Mouse (Mus musculus): ENCODE measurements at regions not wholly inside any gene's neighbourhood (a gene's known extent, or its start where the extent isn't known, plus 50 kb on each side); places are given as distances from the start of the nearest gene placed in this dataset.

DNA sequence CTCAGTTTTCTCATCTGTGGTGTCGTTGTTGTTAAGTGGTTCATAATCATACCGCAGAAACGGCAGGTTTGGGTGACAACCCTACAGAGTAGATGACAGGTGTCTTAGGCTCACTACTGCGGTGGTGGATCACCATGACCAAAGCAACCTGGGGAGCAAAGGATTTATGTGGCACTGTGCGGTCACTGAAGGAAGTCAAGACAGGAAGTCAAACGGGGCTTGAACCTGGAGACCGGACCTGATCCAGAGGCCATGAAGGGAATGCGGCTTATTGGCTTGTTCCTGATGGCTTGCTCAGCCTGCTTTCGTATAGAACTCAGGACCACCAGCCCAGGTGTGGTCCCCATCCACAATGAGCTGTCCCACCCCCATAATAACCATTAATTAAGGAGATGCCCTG, 124.4 kb upstream of the Med13l start:
- 0 out of 4 replicates have a peak, but pooled peaks have one; percentile 17 to 32 for ATAC-seq (replicated peaks in 1 of 2; ENCODE audit: insufficient read depth in 1 of 2, low FRiP score in 2 of 2, low TSS enrichment in 1 of 2, low read depth in 1 of 2, poor library complexity in 2 of 2, severe bottlenecking in 2 of 2)

GRCm38 (mm10) chr5:118436474-118437306, 123.8 kb upstream of the Med13l start:
- ATAC-seq (replicated peaks in 1 of 2; ENCODE audit: insufficient read depth in 1 of 2, low FRiP score in 2 of 2, low TSS enrichment in 1 of 2, low read depth in 1 of 2, poor library complexity in 2 of 2, severe bottlenecking in 2 of 2) = no peak

- no peak for ATAC-seq (replicated peaks in 1 of 2; ENCODE audit: insufficient read depth in 1 of 2, low FRiP score in 2 of 2, low TSS enrichment in 1 of 2, low read depth in 1 of 2, poor library complexity in 2 of 2, severe bottlenecking in 2 of 2)
These were observed 123.2 kb upstream of the Med13l start for GRCm38 (mm10) chr5:118437307-118437610.

GRCm38 (mm10) chr5:118438016-118438415, 122.5 kb upstream of the Med13l start:
- no peak for ATAC-seq (replicated peaks in 1 of 2; ENCODE audit: insufficient read depth in 1 of 2, low FRiP score in 2 of 2, low TSS enrichment in 1 of 2, low read depth in 1 of 2, poor library complexity in 2 of 2, severe bottlenecking in 2 of 2)

- no peak for ATAC-seq (replicated peaks in 1 of 2; ENCODE audit: insufficient read depth in 1 of 2, low FRiP score in 2 of 2, low TSS enrichment in 1 of 2, low read depth in 1 of 2, poor library complexity in 2 of 2, severe bottlenecking in 2 of 2)
These were observed 115.8 kb upstream of the Med13l start for GRCm38 (mm10) chr5:118444538-118445251.

GRCm38 (mm10) chr5:118445252-118445987, 115.1 kb upstream of the Med13l start:
- ATAC-seq (replicated peaks in 1 of 2; ENCODE audit: insufficient read depth in 1 of 2, low FRiP score in 2 of 2, low TSS enrichment in 1 of 2, low read depth in 1 of 2, poor library complexity in 2 of 2, severe bottlenecking in 2 of 2) = no peak

GRCm38 (mm10) chr5:118445988-118446280, 114.5 kb upstream of the Med13l start:
- no peak for ATAC-seq (replicated peaks in 1 of 2; ENCODE audit: insufficient read depth in 1 of 2, low FRiP score in 2 of 2, low TSS enrichment in 1 of 2, low read depth in 1 of 2, poor library complexity in 2 of 2, severe bottlenecking in 2 of 2)

- no peak for ATAC-seq (replicated peaks in 1 of 2; ENCODE audit: insufficient read depth in 1 of 2, low FRiP score in 2 of 2, low TSS enrichment in 1 of 2, low read depth in 1 of 2, poor library complexity in 2 of 2, severe bottlenecking in 2 of 2)
These were observed 113.6 kb upstream of the Med13l start for GRCm38 (mm10) chr5:118446878-118447277.

DNA sequence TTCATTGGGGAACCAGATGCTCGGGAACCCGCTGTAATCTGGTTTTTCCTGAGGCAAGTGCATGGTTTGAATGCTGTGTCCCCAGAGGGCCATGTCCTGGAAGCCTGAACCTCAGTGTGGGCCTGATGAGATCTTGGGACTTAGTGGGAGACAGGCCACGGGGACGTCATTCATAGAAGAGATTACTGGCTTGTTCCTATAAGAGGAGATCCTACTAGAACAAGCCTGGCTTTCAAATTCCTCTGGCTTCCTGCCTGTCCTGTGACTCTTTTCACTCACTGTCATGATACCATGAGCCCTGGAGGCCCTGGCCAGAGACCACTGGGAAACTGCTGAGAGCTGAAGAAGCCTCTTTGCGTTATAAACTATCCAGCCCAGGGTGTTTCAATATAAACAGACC, 113.1 kb upstream of the Med13l start:
- ATAC-seq (replicated peaks in 1 of 2; ENCODE audit: insufficient read depth in 1 of 2, low FRiP score in 2 of 2, low TSS enrichment in 1 of 2, low read depth in 1 of 2, poor library complexity in 2 of 2, severe bottlenecking in 2 of 2) = no peak

DNA sequence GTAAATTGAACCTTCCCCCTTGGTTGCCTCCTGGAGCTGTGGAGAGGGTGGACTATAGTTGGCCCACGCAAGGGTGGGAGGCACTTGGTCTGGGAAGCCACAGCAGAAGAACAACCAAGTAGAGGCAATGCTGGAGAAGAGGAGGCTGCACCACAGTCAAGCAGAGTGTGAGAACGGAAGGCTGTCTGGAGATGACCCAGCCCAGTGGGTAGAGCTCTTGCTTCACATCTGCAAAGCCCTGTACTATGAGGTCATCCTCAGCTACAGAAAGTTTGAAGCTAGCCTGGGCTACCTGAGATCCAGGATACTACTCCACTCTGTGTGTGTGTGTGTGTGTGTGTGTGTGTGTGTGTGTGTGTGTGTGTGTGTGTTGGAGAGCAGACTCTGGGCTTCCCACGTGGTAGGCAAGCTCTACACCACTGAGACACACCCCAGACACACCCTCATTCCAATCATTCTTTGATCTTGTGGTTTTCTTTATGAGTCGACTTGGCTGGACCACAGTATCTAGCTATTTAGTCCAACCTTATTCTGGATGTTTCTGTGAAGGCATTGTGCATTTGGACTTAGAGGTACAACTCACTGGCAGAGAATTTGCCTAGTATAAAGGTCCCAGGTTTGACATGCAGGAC, 111.5 kb upstream of the Med13l start:
- ATAC-seq (replicated peaks in 1 of 2; ENCODE audit: insufficient read depth in 1 of 2, low FRiP score in 2 of 2, low TSS enrichment in 1 of 2, low read depth in 1 of 2, poor library complexity in 2 of 2, severe bottlenecking in 2 of 2) = no peak

DNA sequence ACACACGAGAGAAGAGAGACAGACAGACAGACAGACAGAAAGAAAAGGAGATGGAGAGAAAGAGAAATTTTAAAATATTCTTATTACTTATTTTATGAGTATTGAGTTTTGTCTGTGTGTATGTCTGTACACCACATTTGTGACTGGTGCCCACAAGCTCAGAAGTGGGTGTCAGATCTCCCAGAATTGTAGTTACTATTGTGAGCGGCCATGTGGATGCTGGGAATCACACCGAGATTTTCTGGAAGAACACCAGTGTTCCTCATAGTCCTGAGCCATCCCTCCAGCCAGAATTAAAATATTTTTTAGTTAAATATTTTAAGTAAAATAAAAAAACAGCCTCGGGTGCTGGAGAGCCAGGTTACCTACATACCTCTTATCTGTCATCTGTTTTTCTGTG, 110.6 kb upstream of the Med13l start:
- ATAC-seq (replicated peaks in 1 of 2; ENCODE audit: insufficient read depth in 1 of 2, low FRiP score in 2 of 2, low TSS enrichment in 1 of 2, low read depth in 1 of 2, poor library complexity in 2 of 2, severe bottlenecking in 2 of 2) = no peak

DNA sequence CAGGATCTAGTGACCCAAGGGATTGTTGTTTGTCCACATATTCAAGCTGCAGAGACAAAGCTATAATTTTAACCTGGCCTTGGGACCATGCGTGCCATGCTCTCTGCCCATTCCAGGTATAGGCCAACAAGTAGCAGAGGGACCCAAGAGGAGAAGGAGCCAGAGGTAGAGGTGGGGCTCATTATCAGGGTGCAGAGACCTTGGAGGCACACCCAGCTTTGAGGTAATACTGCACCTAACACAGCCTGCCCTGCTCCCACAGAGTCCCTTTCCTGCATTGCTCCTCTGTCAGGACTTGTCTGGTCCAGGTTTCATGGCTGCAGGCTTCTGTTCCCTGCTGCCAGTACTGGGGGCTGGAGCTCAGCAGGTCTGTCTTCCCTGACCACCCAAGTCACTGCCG, 108.4 kb upstream of the Med13l start:
- ATAC-seq (replicated peaks in 1 of 2; ENCODE audit: insufficient read depth in 1 of 2, low FRiP score in 2 of 2, low TSS enrichment in 1 of 2, low read depth in 1 of 2, poor library complexity in 2 of 2, severe bottlenecking in 2 of 2) = no peak

DNA sequence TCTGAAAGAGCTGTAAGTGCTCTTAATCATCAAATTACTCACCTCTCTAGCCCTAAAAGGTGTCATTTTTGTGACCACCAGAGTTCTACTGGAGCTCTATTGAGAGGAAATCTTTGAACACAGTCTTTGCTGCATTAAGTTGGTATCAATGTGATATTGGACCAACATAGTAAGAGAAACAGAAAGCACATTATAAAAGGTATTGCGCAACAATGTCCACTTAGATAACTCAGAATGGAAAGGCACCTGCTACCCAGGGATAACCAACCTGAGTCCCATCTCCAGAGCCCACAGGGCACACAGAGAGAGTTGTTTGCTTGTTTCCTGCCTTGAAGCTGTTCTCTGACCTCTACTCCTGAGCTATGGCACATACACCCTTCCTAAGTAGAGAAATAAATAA, 106.4 kb upstream of the Med13l start:
- ATAC-seq (replicated peaks in 1 of 2; ENCODE audit: insufficient read depth in 1 of 2, low FRiP score in 2 of 2, low TSS enrichment in 1 of 2, low read depth in 1 of 2, poor library complexity in 2 of 2, severe bottlenecking in 2 of 2) = no peak

GRCm38 (mm10) chr5:118458727-118459390, 101.6 kb upstream of the Med13l start:
- peak; percentile 65 to 82 for ATAC-seq (replicated peaks in 1 of 2; ENCODE audit: insufficient read depth in 1 of 2, low FRiP score in 2 of 2, low TSS enrichment in 1 of 2, low read depth in 1 of 2, poor library complexity in 2 of 2, severe bottlenecking in 2 of 2)

DNA sequence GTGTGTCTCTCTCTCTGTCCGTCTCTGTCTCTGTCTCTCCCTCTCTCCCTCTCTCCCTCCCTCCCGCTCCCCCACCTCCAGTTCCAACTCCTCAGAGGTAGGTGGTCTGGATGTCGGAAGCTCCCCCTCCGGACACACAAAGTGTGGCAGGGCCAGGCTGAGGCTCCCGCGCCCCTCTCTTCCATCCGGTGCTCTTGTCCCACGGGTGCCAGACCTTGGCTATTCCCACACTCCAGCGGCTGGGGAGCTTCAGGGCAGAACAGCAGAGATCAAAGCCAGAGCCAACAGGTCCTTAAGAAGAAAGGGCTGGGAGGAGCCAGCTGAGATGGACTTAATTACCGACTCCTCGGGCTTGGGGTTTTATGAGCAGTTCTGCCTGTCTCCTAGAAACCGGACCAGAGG, 101.1 kb upstream of the Med13l start:
- no peak for ATAC-seq (replicated peaks in 1 of 2; ENCODE audit: insufficient read depth in 1 of 2, low FRiP score in 2 of 2, low TSS enrichment in 1 of 2, low read depth in 1 of 2, poor library complexity in 2 of 2, severe bottlenecking in 2 of 2)

GRCm38 (mm10) chr5:118461967-118462366, 98.5 kb upstream of the Med13l start:
- ATAC-seq (replicated peaks in 1 of 2; ENCODE audit: insufficient read depth in 1 of 2, low FRiP score in 2 of 2, low TSS enrichment in 1 of 2, low read depth in 1 of 2, poor library complexity in 2 of 2, severe bottlenecking in 2 of 2) = no peak

DNA sequence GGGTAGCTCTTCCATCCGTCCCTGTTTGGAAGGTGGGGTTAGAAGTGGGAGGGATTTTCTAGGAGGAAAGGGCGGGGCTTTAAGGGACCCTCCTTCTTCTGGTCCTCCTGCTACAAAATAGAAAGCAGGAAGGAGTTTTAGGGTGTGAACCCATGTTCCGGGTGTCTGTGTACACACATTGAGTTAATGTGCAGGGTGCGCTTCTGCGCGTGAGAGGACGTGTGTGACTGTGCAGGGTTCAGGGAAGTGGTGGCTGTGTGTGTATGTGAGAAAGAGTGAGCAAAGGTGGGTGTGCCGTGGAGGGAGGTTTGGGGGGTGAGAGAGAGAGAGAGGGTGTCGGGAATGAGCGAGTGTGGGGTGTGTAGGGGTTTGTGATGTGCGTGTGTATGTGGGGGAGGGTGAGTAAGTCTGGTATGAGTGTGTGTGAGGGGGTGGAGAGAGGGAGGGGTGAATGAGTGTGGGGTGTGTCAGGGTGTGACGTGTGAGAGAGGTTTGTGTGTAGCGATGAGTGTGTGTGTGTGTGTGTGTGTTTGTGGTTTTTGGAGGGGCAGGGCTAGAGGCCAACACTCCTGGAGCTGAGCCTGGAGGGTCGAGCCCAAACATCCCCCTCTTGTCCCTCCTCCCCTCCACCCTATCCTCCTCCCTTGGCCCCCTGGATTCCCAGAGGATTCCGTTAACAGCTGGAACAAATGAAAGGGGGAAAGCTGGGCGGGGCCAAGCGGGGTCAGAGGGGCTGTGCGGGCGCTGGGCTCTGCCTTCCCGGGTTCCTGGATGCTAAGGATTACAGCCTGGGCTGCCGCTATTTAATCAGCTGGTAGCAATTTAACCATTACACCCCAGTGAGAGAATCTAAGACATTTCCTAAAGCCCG, 95.3 kb upstream of the Med13l start:
- peak; percentile 40 to 42; a peak in 3 of 4 replicates for ATAC-seq (replicated peaks in 1 of 2; ENCODE audit: insufficient read depth in 1 of 2, low FRiP score in 2 of 2, low TSS enrichment in 1 of 2, low read depth in 1 of 2, poor library complexity in 2 of 2, severe bottlenecking in 2 of 2)
